Mouse (Mus musculus) ES-E14 (cell line): Measurements from ENCODE around the gene Hspa1a.

ENCODE experiments used
- CHD2 ChIP-seq: IDR thresholded peaks from 2 replicates; pipeline ENCODE4 v1.6.1; 2014; ENCODE audit warnings: mild to moderate bottlenecking, low read depth, low read length, inconsistent platforms
- HCFC1 ChIP-seq: IDR thresholded peaks from 2 replicates; pipeline ENCODE4 v1.6.1; 2012; ENCODE audit warnings: low read length, inconsistent platforms, borderline replicate concordance; ENCODE audit not compliant: insufficient read depth
- ZC3H11A ChIP-seq: IDR thresholded peaks from 2 replicates; pipeline ENCODE4 v1.6.1; 2012; ENCODE audit warnings: low read depth, mild to moderate bottlenecking, inconsistent platforms, low read length, borderline replicate concordance

DNA sequence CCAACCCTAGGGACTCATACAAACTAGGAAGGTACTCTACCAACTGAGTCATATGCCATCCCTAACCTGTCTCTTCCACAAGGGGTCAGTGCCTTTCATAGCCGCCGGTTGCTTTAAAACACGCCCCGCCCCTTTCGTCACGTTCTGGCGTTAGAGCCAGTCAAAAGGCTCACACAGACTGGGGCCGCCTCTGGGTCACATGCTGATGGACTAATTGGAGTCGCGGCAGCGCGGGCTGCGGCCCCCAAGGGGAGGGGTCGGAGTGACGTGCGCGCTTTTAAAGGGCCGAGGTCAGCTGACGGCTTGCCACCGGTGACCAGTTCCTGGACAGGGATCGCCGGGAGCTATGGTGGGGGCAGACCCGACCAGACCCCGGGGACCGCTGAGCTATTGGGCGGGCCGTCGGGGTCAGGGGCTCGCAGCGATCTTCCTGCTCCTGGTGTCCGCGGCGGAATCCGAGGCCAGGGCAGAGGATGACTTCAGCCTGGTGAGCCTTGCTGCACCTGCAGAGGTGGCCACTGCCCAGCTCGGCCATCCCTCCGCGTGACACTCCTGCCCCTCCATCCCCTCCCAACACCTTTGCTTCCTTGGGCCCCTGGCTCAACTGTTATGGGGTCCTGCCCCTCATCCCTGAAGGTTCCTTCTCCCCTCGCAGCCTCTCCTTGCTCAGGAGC is 40.8 kb downstream of the Hspa1a start, which contains the start of gene Neu1:
- TF ChIP-seq HCFC1 (no peak), CHD2 (no peak), ZC3H11A (no peak)
